Mouse (Mus musculus) heart, embryonic 16.5 days (tissue): Measurements from ENCODE around the gene Zbtb44. TPM values are rescaled to one million over a fixed set of nuclear protein-coding genes. Genes with fewer than 3 reads are reported as not detected.

Experiments
- ATAC-seq: fragments of 200-750 bp; cut with Nextera tagmentation; replicated peaks from 2 replicates; pipeline ENCODE4 v1.8.0; 2017; ENCODE audit warnings: moderate number of reproducible peaks; ENCODE audit not compliant: insufficient read depth, low FRiP score; ENCODE audit errors: extremely low read depth
- H3K27ac ChIP-seq: fragments of 300-500 bp; sonication (generic); 2 replicates; pipeline ENCODE4 v1.5.1; 2014; ENCODE audit warnings: mild to moderate bottlenecking, low read length, control low read depth, moderate library complexity
- H3K27me3 ChIP-seq: fragments of 300-500 bp; sonication (generic); 2 replicates; pipeline ENCODE4 v1.6.1; 2014; ENCODE audit warnings: low read length, mixed read lengths; ENCODE audit not compliant: control insufficient read depth, insufficient read depth
- H3K36me3 ChIP-seq: fragments of 300-500 bp; sonication (generic); 2 replicates; pipeline ENCODE4 v1.6.1; 2014; ENCODE audit not compliant: control insufficient read depth, insufficient read depth
- H3K4me1 ChIP-seq: fragments of 300-500 bp; sonication (generic); 2 replicates; pipeline ENCODE4 v1.6.1; 2014; ENCODE audit warnings: low read length, mixed read lengths; ENCODE audit not compliant: control insufficient read depth, insufficient read depth
- H3K4me2 ChIP-seq: fragments of 300-500 bp; sonication (generic); 2 replicates; pipeline ENCODE4 v1.6.1; 2014; ENCODE audit warnings: low read depth, mild to moderate bottlenecking, control low read depth, low read length
- H3K4me3 ChIP-seq: fragments of 300-500 bp; sonication (generic); 2 replicates; pipeline ENCODE4 v1.5.1; 2014; ENCODE audit warnings: mild to moderate bottlenecking, control low read depth, low read length
- H3K9ac ChIP-seq: fragments of 300-500 bp; sonication (generic); 2 replicates; pipeline ENCODE4 v1.6.1; 2014; ENCODE audit warnings: low read length, control low read depth
- H3K9me3 ChIP-seq: fragments of 300-500 bp; sonication (generic); replicated peaks from 2 replicates; pipeline ENCODE4 v1.6.1; 2016; ENCODE audit warnings: low read length; ENCODE audit not compliant: control insufficient read depth
- WGBS: fragments of 180-500 bp; shearing (Covaris S2); extraction: QIAGEN DNeasy Blood & Tissue Kit; methylation state at CpG from one replicate; pipeline ENCODE4 v1.1.7; 2014; 5-methylcytosine and 5-hydroxymethylcytosine counted together
- polyA plus RNA-seq: library from polyadenylated mRNA; unstranded; fragments of >200 nt; fragmentation: Nextera tagmentation; extraction: Ambion mirVana; gene quantifications from 2 replicates; pipeline ENCODE4 v1.2.1, GENCODE M21; 2015

The Zbtb44 gene
- polyA plus RNA-seq: 6.3 and 6.5 TPM in 2 replicates

- peak; percentile 85 for ATAC-seq
- H3K9ac ChIP-seq: peak within 1 kb of the TSS; percentile 97
- H3K4me1 ChIP-seq: peaks cover 13% of the 10 kb centered on the region
- peak within 1 kb of the TSS; percentile 90 for H3K4me2 ChIP-seq
- under 1% methylated on average over 67 of the region's 79 CpGs for WGBS
- no peaks in the 10 kb centered on the region for H3K36me3 ChIP-seq
- no peaks in the 10 kb centered on the region for H3K9me3 ChIP-seq
- H3K27me3 ChIP-seq: no peaks in the 10 kb centered on the region
- peak within 1 kb of the TSS; percentile 99 for H3K27ac ChIP-seq
- H3K4me3 ChIP-seq: peak within 1 kb of the TSS; percentile 95
These were observed at the start of gene Zbtb44 for GRCm38 (mm10) chr9:31030532-31031413. Gene Zbtb44 (plus strand): TSS chr9:31030644.

- 26% methylated on average over 6 of the region's 6 CpGs for WGBS
- Histone ChIP-seq H3K9me3 (no peaks in the 10 kb centered on the region), H3K4me1 (peaks cover 15% of the 10 kb centered on the region), H3K4me2 (peak overlapping the region; percentile 19; the same call in 1 of the 2 replicates), H3K36me3 (no peaks in the 10 kb centered on the region), H3K27ac (peak overlapping the region; percentile 94), H3K9ac (peak overlapping the region; percentile 43; the same call in 1 of the 2 replicates), H3K27me3 (no peaks in the 10 kb centered on the region), H3K4me3 (no peak overlapping the region)
- peak; percentile 94 for ATAC-seq
These were observed 44.7 kb upstream of the Zbtb44 start for GRCm38 (mm10) chr9:30985782-30986181.

GRCm38 (mm10) chr9:30993106-30993505 lies 37.3 kb upstream of the Zbtb44 start:
- no peak overlapping the region for H3K4me2 ChIP-seq
- no peak overlapping the region for H3K9ac ChIP-seq
- peaks cover 3% of the 10 kb centered on the region; the same call in 1 of the 2 replicates for H3K4me1 ChIP-seq
- no peak for ATAC-seq
- H3K4me3 ChIP-seq: no peak overlapping the region
- WGBS: 72% methylated on average over 5 of the region's 5 CpGs
- H3K27ac ChIP-seq: no peak overlapping the region
- no peaks in the 10 kb centered on the region for H3K9me3 ChIP-seq
- H3K36me3 ChIP-seq: no peaks in the 10 kb centered on the region
- H3K27me3 ChIP-seq: no peaks in the 10 kb centered on the region

- Histone ChIP-seq H3K4me3 (no peak overlapping the region), H3K4me2 (no peak overlapping the region), H3K9me3 (no peaks in the 10 kb centered on the region), H3K9ac (no peak overlapping the region), H3K4me1 (peaks cover 6% of the 10 kb centered on the region), H3K27me3 (no peaks in the 10 kb centered on the region), H3K36me3 (no peaks in the 10 kb centered on the region), H3K27ac (peak overlapping the region; percentile 2; the same call in 1 of the 2 replicates)
- WGBS: 58% methylated on average over 12 of the region's 12 CpGs
- ATAC-seq: peak; percentile 70
These were observed 33.6 kb upstream of the Zbtb44 start for GRCm38 (mm10) chr9:30996590-30997562.

- Histone ChIP-seq H3K4me1 (peaks cover 6% of the 10 kb centered on the region), H3K9me3 (no peaks in the 10 kb centered on the region), H3K9ac (no peak overlapping the region), H3K36me3 (no peaks in the 10 kb centered on the region), H3K27me3 (no peaks in the 10 kb centered on the region), H3K27ac (no peak overlapping the region), H3K4me2 (no peak overlapping the region), H3K4me3 (no peak overlapping the region)
- ATAC-seq: no peak
- WGBS: 54% methylated on average over 10 of the region's 10 CpGs
These were observed 29.8 kb upstream of the Zbtb44 start for GRCm38 (mm10) chr9:31000641-31001040.

GRCm38 (mm10) chr9:31002528-31002927 lies 27.9 kb upstream of the Zbtb44 start:
- no peak overlapping the region for H3K4me2 ChIP-seq
- H3K4me1 ChIP-seq: peaks cover 3% of the 10 kb centered on the region; the same call in 1 of the 2 replicates
- no peak overlapping the region for H3K4me3 ChIP-seq
- no peak overlapping the region for H3K9ac ChIP-seq
- no peaks in the 10 kb centered on the region for H3K9me3 ChIP-seq
- no peak overlapping the region for H3K27ac ChIP-seq
- no peaks in the 10 kb centered on the region for H3K36me3 ChIP-seq
- WGBS: 84% methylated on average over 4 of the region's 4 CpGs
- no peak for ATAC-seq
- no peaks in the 10 kb centered on the region for H3K27me3 ChIP-seq

- no peak overlapping the region for H3K4me3 ChIP-seq
- H3K27me3 ChIP-seq: no peaks in the 10 kb centered on the region
- no peak for ATAC-seq
- H3K9ac ChIP-seq: no peak overlapping the region
- peaks cover 6% of the 10 kb centered on the region; the same call in 1 of the 2 replicates for H3K4me1 ChIP-seq
- 73% methylated on average over 2 of the region's 2 CpGs for WGBS
- no peaks in the 10 kb centered on the region for H3K36me3 ChIP-seq
- H3K27ac ChIP-seq: no peak overlapping the region
- no peaks in the 10 kb centered on the region for H3K9me3 ChIP-seq
- H3K4me2 ChIP-seq: no peak overlapping the region
These were observed 21.1 kb upstream of the Zbtb44 start for GRCm38 (mm10) chr9:31009334-31009733.

GRCm38 (mm10) chr9:31010040-31010439 lies 20.4 kb upstream of the Zbtb44 start:
- no peaks in the 10 kb centered on the region for H3K36me3 ChIP-seq
- peaks cover 6% of the 10 kb centered on the region; the same call in 1 of the 2 replicates for H3K4me1 ChIP-seq
- no peak for ATAC-seq

More at GRCm38 (mm10) chr9:31010040-31010439, 20.4 kb upstream of the Zbtb44 start:
- no peak overlapping the region for H3K27ac ChIP-seq
- no peak overlapping the region for H3K4me2 ChIP-seq
- no peaks in the 10 kb centered on the region for H3K27me3 ChIP-seq
- H3K9me3 ChIP-seq: no peaks in the 10 kb centered on the region
- no peak overlapping the region for H3K4me3 ChIP-seq
- H3K9ac ChIP-seq: no peak overlapping the region
- WGBS: 73% methylated on average over 3 of the region's 3 CpGs
